Mouse (Mus musculus): Measurements from ENCODE around the gene Tango6.
"Not testable (repeated sequence)": the region's sequence is repeated elsewhere in the genome, so short reads cannot be mapped to it uniquely, and the experiment has no call there.

DNA sequence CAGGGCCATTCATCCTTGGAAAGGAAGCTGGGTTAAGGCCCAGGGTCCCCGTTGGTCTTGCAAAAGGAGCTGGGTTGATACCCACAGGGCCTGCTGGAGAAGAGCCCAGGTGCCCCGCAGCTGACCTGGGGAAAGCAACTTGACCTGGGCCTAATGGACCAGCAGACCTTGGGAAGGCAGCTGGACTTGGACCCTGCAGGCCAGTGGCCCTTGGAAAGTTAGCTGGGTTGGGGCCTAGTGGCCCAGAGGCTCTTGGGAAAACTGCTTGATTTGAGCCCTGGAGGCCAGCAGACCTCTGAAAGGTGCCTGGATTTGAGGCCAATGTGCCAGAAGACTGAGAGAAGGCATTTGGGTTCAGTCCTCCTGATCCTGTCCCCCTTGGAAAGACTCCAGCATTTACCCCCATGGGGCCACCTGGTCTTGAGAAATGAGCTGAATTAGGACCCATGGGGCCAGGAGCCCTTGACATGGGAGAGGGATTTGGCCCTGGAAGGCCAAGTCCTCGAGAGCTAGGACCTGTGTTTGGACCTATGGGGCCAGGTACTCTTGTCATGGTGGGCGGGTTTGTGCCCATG lies 202.0 kb downstream of the Tango6 start:
- TF ChIP-seq POLR2A (IDR thresholded peaks at IDR 0.05; ENCODE audit: low read depth, low read length); CTCF (IDR thresholded peaks at IDR 0.05; ENCODE audit: extremely low read depth, insufficient read depth, insufficient read length, insufficient replicate concordance): not testable (repeated sequence)
